Mouse (Mus musculus) retina, embryonic 14.5 days (tissue): ENCODE measurements around the gene B3galt1.

Experiments used
- DNase-seq: peaks from one replicate; pipeline ENCODE4 v3.0.0-alpha.2; 2015; ENCODE audit warnings: low spot score

Gene B3galt1

DNA sequence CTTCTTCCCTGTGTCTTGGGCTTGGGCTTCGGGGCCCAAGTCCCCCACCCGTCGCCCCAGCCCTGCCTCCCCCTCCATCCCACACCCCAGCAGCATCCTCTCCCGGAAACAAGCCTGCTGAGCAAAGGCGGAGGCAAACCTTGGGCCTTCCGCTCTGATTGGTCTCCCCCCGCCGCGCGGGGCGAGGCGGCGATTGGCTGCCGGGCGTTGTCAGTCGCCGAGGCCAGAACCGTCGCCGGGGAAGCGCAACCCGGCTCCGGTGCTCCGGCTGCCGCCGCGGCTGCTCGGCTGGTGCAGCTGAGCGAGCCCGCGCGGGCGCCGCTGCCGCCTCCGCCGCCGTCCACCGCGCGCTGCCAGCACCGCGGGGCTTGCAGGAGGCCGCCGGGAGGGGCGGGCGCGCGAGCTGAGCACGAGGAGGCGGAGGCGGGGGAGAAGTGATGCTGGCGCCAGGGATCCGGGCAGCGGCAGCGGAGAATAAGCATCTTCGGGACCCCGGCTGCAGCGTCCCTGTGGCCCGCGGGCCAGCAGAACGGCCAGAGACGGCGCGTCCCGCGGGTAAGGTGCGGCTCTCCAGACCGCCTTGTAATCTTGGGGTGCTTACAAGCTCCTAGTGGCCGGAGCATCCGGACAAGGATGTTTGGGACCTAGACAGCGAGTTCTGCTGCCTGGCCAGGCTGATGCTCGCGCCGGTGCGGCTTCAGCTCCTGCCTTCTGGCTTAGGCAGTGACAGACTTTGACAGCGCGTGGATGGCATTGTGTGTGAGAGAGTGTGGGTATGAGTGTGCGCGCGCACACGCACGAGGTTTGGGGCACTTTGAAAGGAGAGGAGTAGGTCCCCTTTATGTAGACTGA lies at the start of gene B3galt1:
TSS of gene B3galt1 (plus strand) at position 392 of the 852 bp plus-strand sequence.
- peak; percentile 91 for DNase-seq

DNA sequence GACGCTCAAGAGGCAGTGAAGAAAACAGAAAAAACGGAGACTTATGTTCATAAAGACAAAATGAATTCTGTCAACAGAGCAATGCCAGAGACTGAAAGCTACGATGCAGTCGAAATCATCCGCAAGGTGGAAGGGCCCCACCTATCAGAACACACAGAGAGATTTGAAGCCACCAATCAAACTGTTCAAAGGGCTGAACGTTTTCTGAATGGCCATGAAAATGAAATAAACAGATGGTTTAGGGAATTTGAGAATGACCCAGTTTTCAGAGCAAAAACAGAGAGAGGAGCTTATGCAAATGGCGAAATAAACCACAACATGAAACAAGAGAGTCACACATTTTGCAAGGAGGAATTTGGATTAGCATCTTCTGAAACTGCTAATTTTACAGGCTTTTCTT lies 49.3 kb upstream of the B3galt1 start:
- DNase-seq = no peak

DNA sequence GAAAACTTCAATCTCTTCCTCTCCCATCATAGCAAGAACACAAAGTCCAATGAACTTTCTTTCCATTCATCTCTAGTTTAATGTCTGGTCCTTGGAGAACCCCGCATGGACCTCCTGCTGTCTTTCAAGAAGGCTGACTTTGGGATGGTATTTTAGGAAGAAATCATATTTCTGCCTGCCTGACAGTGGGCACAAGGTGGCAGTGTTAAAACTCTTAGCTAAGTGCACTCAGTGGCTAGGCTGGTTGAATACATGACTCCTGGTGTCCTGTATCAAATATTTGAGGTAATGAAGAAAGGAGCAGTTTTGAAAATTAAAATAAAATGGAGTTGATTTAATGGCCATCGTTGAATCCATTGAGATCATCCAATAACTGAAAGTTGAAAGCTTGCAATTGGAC lies 30.3 kb upstream of the B3galt1 start:
- DNase-seq = no peak

DNA sequence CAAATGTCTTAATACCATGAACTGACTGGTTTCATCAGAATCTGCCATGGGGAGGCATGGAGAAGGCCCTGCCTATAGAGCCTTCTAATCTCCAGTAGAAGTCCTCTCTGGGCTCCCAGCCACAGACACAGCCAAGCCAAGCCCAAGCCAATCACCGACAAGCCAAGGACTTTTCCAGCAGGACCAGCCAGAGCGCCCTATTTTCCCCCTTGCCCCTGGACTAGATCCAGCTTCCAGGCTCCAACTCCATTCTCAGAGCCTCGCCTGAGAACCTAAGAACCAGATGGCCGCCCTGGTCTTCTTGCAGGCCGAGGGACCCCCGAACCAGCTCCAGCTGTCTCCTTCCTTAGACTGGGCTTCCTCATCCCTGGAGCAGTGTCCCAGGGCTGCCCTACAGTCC lies 26.2 kb upstream of the B3galt1 start:
- DNase-seq = no peak

DNA sequence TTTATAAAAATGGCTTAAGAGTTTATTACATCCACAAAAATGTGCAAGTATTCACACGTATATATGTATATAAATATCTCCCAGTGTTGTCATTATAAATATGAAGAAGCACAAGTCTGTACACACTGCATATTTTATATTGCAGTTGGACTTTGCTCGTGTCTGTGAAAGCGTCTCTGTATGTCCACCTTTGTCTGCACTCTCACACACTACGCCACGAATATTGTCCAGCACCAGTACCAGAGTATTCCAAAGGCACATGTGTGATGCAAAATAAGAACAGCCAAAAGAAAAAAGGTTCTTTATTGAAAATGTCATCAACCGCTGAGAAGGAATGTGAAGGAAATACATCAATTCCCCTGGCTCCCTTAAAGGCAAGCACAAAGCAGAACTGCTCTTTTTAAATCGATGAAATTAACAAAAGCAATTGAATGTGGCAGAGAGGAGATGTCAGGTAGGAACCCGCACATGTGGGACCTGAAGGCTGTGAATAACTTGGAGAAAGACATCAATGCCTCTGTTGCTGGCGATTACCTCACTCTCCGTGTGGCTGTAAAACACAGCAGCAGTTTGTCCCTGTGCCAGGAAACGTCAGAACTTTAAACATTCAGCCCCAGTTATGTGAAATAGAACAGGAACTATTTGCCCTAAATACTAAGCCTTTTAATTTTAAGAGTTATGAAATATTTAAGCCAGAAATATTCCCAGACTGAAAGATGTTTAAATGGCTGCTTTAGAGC lies 23.5 kb upstream of the B3galt1 start:
- no peak for DNase-seq

DNA sequence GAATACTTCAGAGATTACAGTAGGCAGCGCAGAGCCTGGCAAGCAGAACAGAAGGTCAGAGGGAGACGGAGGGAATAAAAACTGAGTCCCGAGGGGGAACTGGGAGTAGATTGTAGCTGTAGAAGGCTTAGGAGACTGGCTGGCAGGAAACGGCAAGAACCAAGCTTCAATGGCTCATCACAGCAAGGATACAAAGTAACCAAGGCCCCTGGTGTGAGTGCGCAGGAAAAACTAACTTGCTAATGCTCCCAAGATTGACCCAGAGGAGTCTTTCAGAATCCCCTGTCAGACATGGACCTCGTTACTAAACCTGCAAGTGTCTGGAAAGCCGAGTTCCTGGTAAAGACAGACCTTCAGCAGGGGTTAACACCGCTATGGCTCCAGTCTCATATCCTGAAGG lies 21.2 kb upstream of the B3galt1 start:
- no peak for DNase-seq

DNA sequence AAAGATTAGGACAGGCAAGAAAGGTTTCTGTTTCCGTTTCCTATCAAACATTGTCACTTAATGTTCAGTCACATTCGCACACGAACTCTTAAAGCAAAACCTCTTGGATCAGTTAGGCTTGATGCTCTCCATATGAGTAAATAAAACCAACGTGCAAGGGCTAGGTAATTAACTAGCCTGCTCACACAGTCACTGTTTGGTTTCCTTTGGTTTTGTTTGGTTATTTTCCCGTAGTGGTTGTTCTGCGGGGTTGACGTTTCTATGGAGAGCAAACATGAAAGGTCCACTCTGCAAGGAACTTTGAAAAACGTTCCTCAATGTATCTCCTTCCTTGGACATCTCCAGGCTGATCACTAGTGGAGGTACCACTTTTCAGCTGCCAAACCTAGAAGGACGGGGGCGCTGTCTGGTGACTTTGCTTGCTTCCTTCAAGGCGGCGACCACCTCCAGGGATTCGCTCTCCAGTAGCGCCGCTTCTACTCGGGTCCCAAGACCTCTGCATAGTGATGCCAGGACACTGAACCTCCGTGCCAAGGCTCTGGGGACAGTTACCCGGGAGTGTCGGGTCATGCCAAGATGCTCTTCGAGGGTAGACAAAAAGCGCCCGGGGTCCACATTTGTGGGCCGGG lies 706 bp upstream of the B3galt1 start:
- DNase-seq = peak; percentile 71

DNA sequence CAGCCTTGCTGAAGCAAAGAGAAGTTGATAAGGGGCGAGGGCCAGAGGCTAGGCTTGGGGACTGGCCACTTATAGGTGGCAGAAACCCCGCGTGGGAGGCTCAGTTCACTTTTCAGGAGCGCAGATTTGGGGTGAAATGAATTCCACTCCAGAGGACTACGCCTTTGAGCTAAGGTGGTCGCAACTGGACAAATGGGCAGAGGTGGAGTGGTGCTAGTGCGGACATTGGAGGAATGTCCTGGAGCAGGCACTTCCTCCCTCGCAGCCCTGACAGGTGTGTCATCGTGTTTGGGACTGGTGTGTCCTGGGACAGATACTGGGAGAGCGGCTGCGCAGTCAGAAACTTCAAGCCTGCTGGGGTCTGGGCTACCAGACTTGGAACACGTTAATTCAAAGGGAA lies 895 bp downstream of the B3galt1 start:
- DNase-seq = no peak

DNA sequence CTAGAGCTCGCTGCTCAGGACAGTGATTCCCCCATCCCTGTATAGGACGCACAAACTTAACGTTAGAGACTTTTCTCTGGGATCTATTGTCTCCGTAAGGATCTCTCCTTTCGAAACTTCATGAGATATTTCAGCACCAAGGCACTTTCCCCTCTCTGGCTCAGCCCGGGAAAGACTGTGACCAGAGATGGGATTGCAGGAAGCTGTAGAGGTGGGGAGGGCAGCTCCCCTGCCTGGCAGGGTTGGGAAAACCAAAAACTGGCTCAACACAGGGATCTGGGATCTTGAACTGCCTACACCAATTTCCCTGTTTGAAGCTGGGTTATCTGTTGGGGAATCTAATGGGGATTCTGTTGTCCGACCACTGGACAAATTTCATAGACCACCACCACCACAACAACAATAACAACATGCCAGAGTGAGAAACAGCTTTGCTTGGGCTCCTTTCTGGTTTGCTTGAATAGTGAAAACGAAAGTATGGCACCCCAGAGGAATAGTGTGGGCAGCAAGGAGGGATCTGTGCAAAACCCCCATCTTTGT lies 1.5 kb downstream of the B3galt1 start:
- DNase-seq = peak; percentile 21

DNA sequence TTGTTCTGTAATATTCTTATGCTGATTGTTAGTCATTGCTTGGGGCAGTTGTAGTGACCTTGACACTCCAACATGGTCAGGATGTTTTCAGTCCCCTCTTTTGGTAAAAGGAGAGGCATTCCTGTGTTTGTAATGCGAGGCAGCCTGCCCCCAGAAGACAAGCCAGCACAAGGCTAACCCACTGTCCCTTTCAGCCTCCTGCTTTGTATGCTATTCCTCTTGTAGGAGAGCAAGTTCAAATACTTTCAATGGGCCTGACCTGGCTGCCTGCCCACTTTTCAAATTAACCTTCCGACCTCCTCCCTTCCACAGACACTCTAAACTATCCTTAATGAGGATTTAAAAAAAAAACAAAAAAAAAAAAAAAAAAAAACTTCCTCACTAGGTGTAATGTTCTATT lies 11.0 kb downstream of the B3galt1 start:
- DNase-seq = no peak

DNA sequence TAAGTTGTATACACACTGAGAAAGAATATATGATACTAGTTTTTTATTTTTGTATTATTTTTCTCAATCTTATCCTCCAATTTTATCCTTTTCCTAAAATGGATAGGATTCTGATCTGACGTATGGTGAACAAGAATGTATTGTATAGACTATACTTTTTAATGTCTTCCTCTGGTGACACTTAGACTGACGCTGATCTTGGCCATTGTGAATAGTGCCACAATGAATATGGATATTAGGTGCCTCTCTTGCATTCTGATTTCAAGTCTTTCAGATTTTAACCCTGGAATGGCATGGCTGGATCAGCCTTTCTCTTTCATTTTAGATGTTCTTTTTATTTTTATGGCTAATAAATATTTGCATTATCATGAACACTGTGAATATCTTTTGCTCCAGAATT lies 17.4 kb downstream of the B3galt1 start:
- no peak for DNase-seq

DNA sequence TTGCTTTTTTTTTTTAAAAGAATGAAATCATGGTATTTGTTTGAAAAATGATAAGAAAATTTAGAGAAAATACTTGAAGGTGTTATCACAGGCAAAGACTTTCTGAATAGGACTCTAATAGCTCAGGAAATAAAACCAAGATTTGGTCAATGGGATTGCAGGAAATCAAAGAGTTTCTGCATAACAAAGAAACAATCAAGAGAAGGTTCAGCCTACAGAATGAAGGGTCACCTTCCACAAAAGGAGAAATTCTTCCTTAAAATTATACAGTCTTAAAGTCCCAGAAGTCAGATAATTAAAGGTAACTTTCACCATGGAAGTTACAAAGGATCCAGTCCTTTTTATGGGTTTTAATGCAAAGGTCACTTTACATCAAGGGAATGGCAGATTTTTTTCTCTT lies 24.7 kb downstream of the B3galt1 start:
- DNase-seq = no peak

DNA sequence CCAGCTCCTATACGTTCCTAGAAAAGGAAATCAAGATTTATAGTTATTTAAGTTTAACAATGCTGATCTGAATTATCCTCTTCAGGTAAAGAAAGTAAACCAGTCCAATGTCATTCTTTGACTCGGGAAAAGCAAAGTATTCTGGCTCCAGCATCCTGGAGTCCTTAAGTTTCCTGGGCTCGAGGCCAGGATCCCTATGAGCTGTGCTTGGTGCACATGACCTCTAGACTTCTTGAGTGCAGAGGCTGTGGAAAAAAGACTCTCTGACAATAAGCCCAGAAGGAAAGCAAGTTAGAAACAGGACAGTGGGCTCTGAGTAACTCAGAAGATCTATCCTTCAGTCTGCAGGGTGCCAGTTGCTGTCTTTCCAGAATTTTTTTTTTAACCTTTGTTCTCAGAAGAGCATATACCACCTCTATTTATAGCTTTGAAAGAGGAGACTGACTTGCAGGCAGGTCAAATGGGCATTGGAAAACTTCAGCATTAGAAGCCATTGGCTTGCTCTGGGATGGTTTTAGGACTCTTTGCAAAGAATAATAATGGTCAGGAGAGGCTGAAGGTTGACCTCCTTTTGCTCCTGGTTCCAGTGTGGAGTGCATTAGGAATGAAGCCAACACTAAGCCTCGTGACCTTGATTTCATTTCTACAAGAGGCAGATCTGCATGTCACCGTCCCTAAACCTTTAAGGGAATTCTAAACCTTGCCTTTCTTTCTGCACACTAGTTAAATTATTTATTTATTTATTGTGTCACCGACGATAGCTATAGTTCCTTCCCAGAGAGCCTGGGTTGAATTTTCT lies 26.4 kb downstream of the B3galt1 start:
- no peak for DNase-seq

DNA sequence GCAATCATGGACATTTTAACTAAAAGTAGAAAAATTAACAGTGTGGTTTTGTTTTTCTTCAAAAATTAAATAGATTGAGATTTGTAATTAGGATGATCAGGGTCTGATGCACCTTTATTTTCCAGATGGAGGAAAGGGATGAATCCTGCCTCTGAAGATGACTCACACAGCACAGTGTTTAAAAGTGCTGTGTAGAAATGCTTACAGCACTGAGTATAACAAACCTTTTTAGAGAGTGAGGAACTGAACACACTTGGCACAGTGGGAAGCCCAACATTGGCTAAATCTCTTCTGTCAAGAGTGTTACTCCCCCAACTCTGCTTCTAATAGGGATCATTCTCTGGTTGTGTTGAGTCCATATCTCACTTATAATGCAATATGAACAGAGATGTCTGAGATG lies 57.2 kb downstream of the B3galt1 start:
- DNase-seq = no peak

DNA sequence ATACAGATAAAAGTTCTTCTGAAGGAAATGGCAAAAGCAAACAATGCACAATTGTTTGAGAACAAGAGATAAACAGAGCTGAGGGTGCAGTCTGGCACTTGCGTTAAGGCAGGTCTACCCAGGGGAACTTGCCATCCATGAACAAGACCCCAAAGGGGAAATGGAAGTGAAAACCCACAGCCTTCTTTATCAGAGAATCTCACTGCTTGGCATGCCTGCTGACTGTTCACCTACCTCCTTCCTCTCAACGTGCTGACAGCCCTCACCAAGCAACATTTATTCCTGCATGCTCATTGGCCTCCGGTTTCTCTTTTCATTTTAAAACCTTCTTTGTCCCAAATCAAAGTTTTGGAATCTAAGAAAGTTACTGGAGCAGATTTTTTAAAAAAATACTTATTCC lies 62.0 kb downstream of the B3galt1 start:
- DNase-seq = no peak

DNA sequence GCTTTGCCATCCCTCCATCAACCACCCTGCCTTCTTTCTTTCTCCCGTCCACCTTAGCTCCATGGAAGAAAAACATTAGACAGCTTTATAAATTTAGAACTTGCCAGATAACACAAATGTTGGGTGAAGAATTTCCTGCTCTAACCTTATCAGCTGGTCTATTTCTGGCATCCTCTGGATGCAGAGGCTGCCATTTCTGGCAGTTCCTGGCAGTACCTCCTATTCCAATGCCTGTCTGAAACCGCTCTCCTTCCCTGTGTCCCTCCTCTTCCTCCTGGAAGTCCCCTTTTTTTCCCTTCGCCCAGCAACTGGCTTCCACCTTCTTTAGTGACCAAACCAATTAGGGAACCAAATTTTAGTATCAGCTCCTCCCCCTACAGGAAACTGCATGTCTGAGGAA lies 62.6 kb downstream of the B3galt1 start:
- DNase-seq = no peak

DNA sequence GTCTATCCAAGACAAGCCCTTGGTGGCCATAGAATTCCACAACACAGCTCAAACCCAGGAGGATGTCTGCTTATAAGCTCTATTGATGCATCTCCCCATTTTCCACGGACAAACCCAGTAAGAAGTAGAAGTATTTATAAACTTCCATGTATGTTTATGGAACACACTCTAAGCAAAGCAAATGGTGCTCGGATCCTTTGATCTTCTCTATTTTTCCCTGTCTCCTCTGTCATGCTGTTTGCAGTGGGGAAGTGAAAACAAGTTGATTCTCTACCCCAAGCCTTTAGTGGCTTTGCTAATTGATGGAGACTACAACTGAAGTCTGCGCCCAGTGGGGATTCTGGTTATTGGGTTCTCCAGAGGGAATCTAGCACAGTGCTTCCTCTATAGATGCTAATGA lies 89.2 kb downstream of the B3galt1 start:
- DNase-seq = peak; percentile 13

DNA sequence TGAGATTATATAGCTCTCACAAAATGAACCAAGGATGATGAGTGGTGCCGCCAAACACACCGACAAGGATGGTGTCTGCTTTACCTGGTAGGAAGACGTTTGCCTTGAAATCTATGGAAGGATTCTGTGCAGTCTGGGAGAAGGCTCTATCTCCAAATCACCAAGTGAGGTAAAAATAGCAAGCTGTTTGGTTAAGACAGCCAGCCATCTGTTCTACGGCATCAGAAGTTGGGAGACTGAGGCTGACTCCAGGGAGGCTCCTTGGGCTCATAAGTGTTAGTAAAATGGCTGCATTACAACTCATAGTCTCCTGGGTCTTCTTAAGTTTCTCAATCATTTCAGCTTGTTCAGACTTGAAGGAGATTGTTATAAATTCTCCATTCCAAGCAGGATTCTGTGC lies 91.7 kb downstream of the B3galt1 start:
- DNase-seq = no peak

DNA sequence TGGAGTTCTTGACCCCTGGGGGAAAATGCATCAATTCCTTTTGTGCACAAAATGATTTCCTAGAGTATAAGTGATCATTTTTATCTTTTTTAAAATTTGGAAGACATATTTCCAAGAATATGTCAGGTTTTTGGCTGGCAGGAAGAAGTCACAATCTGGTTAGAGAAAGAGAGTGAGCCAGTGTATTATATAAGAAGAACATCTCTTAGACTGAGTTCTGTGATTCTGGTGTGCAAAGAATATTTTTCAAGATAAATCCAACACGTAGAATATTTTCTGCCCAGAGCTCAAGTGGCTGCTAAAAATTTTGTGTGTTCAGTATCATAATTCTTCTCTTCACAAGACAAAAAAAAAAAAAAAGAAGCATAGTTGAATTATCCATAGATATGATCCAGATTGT lies 92.4 kb downstream of the B3galt1 start:
- DNase-seq = no peak

DNA sequence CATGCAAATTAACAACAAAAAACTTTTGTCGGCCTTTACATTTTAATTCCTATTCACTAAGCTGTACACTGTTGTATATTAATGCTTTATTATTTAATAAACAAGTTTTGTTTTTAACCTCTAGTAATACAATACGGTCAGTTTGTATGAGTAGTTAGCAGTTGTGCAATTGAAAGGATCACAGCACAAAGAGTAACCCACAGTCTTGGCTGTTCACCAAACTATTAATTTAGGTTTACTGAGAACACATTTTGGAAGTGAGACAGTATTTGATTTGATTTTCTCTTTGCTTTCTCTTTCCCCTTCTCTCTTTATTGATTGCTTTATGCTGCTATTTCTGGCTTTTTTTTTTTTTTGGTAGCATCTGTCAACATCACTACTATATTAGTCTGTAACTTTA lies 106.0 kb downstream of the B3galt1 start:
- DNase-seq = no peak

DNA sequence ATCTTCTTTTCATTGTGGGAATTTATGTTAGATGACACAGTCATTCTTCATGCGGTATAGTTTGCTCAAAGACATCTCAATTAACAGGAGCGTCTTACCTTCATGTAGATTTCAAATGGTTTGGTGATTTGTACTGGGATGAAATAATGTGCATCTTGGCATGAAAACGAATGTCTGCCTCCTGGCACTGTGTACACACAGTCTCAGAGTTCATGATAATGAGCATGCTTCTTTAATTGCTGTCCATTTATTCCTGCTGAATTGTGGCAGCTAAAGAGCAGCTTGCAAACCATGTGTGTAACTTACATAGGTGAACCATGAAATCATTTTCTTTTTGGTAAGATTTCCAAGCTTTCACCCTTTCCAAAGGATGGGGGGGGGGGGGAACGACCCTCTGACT lies 112.0 kb downstream of the B3galt1 start:
- peak; percentile 12 for DNase-seq

DNA sequence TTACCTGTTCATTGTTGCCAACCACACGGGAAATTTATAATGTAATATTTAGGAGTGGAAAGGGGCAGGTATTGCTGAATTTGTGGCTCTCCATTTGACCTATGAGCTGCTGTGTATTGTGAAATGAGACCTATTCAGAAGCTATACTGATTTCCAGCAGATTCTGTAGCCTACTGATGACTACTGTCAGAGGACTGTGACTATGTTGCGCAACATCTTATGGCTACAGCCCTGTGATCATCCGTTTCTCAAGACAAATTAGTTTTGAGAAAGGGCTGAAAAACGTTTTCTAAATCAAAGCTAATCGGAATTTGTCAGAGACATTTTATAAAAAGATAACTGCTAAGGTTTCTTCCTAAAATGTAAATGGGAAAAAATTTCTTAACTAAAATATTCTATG lies 158.6 kb downstream of the B3galt1 start:
- no peak for DNase-seq
